Mouse (Mus musculus) forebrain, embryonic 10.5 days (tissue): Measurements from ENCODE around the gene Gast. TPM values are rescaled to one million over a fixed set of nuclear protein-coding genes. Genes with fewer than 3 reads are reported as not detected.
"Not testable (repeated sequence)": the region's sequence is repeated elsewhere in the genome, so short reads cannot be mapped to it uniquely, and the experiment has no call there.

Experiments used
- DNase-seq: peaks from one replicate; pipeline ENCODE4 v3.0.0-alpha.2; 2017; ENCODE audit warnings: low spot score; ENCODE audit errors: extremely low spot score
- H3K27ac ChIP-seq: fragments of 300-500 bp; sonication (generic); 2 replicates; pipeline ENCODE4 v1.5.1; 2016; ENCODE audit warnings: mild to moderate bottlenecking
- H3K27me3 ChIP-seq: fragments of 300-500 bp; sonication (generic); 2 replicates; pipeline ENCODE4 v1.6.1; 2016; ENCODE audit warnings: mild to moderate bottlenecking; ENCODE audit not compliant: poor library complexity, severe bottlenecking
- H3K36me3 ChIP-seq: fragments of 300-500 bp; sonication (generic); replicated peaks from 2 replicates; pipeline ENCODE4 v1.6.1; 2016; ENCODE audit warnings: mild to moderate bottlenecking, moderate library complexity
- H3K4me1 ChIP-seq: fragments of 300-500 bp; sonication (generic); 2 replicates; pipeline ENCODE4 v1.6.1; 2016
- H3K4me3 ChIP-seq: fragments of 300-500 bp; sonication (generic); 2 replicates; pipeline ENCODE4 v1.5.1; 2016; ENCODE audit warnings: mild to moderate bottlenecking, moderate library complexity
- H3K9me3 ChIP-seq: fragments of 300-500 bp; sonication (generic); 2 replicates; pipeline ENCODE4 v1.6.1; 2016; ENCODE audit warnings: mild to moderate bottlenecking, moderate library complexity
- WGBS: fragments of 180-500 bp; shearing (Covaris S2); methylation state at CpG from one replicate; pipeline ENCODE4 v1.1.7; 2016; 5-methylcytosine and 5-hydroxymethylcytosine counted together
- polyA plus RNA-seq: library from polyadenylated mRNA; unstranded; fragments of >200 nt; fragmentation: Nextera tagmentation; extraction: Ambion mirVana; gene quantifications from 2 replicates; pipeline ENCODE4 v1.2.1, GENCODE M21; 2016

Gast gene
- polyA plus RNA-seq, 1 experiment from 2014 or later: not detected

- no peaks in the 10 kb centered on the region for H3K36me3 ChIP-seq
- no peak overlapping the region for H3K27ac ChIP-seq
- H3K4me1 ChIP-seq: peaks cover 8% of the 10 kb centered on the region
- no peaks in the 10 kb centered on the region for H3K27me3 ChIP-seq
- no peaks in the 10 kb centered on the region for H3K9me3 ChIP-seq
- WGBS: 77% methylated on average over 1 of the region's 1 CpGs
- DNase-seq: no peak
- H3K4me3 ChIP-seq: no peak overlapping the region
Observed at GRCm38 (mm10) chr11:100311656-100312055, 22.6 kb upstream of the Gast start.

- DNase-seq: no peak
- H3K27me3 ChIP-seq: no peaks in the 10 kb centered on the region
- H3K27ac ChIP-seq: no peak overlapping the region
- H3K4me1 ChIP-seq: peaks cover 8% of the 10 kb centered on the region
- no peaks in the 10 kb centered on the region for H3K36me3 ChIP-seq
- no peak overlapping the region for H3K4me3 ChIP-seq
- WGBS: 51% methylated on average over 5 of the region's 5 CpGs
- no peaks in the 10 kb centered on the region for H3K9me3 ChIP-seq
Observed at GRCm38 (mm10) chr11:100312096-100312679, 22.0 kb upstream of the Gast start.

- Histone ChIP-seq H3K36me3 (no peaks in the 10 kb centered on the region), H3K27me3 (no peaks in the 10 kb centered on the region), H3K4me1 (peaks cover 8% of the 10 kb centered on the region), H3K27ac (no peak overlapping the region), H3K4me3 (no peak overlapping the region), H3K9me3 (no peaks in the 10 kb centered on the region)
- WGBS: 93% methylated on average over 6 of the region's 6 CpGs
- no peak for DNase-seq
Observed at GRCm38 (mm10) chr11:100313424-100313823, 20.8 kb upstream of the Gast start.

GRCm38 (mm10) chr11:100315439-100315838 is 18.8 kb upstream of the Gast start:
- H3K36me3 ChIP-seq: peaks cover 2% of the 10 kb centered on the region; the same call in 1 of the 2 replicates
- peaks cover 15% of the 10 kb centered on the region for H3K4me1 ChIP-seq
- H3K9me3 ChIP-seq: no peaks in the 10 kb centered on the region
- no peaks in the 10 kb centered on the region for H3K27me3 ChIP-seq
- no peak overlapping the region for H3K4me3 ChIP-seq
- DNase-seq: no peak
- H3K27ac ChIP-seq: no peak overlapping the region
- WGBS: 93% methylated on average over 5 of the region's 5 CpGs

DNA sequence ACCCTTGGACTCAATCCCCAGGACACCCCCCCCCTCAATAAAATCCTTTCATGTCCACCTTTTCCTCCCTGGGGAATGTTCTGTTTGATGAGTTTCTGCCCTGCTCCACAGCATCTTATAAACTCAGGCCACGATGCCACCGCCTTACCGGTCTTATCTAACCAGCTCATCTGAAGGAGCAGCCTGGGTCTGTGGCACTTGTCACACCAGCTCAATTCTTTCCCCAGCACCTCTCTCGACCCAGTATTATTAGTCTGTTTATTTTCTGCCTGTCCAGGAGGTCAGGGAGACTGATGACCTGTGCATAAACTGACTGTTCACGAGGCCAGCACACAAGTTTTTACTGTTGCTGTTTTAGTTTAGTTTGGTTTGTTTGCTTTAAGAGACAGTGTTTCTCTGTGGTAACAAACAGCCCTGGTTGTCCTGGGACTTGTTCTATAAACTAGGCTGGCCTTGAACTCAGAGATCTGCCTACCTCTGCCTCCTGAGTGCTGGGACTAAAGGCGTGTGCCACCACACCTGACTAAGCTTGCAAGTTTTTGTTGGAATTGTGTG is 16.3 kb upstream of the Gast start:
- Histone ChIP-seq H3K4me1 (peaks cover 11% of the 10 kb centered on the region), H3K36me3 (peaks cover 26% of the 10 kb centered on the region), H3K9me3 (no peaks in the 10 kb centered on the region), H3K27ac (no peak overlapping the region), H3K4me3 (no peak overlapping the region), H3K27me3 (no peaks in the 10 kb centered on the region)
- no peak for DNase-seq
- WGBS: 84% methylated on average over 6 of the region's 6 CpGs

- Histone ChIP-seq H3K36me3 (peaks cover 28% of the 10 kb centered on the region), H3K27me3 (no peaks in the 10 kb centered on the region), H3K4me1 (peaks cover 11% of the 10 kb centered on the region), H3K27ac (peak overlapping the region; percentile 96), H3K4me3 (peak overlapping the region; percentile 65), H3K9me3 (no peaks in the 10 kb centered on the region)
- DNase-seq: no peak
- 91% methylated on average over 10 of the region's 10 CpGs for WGBS
Observed at GRCm38 (mm10) chr11:100318529-100319451, 15.4 kb upstream of the Gast start.

DNA sequence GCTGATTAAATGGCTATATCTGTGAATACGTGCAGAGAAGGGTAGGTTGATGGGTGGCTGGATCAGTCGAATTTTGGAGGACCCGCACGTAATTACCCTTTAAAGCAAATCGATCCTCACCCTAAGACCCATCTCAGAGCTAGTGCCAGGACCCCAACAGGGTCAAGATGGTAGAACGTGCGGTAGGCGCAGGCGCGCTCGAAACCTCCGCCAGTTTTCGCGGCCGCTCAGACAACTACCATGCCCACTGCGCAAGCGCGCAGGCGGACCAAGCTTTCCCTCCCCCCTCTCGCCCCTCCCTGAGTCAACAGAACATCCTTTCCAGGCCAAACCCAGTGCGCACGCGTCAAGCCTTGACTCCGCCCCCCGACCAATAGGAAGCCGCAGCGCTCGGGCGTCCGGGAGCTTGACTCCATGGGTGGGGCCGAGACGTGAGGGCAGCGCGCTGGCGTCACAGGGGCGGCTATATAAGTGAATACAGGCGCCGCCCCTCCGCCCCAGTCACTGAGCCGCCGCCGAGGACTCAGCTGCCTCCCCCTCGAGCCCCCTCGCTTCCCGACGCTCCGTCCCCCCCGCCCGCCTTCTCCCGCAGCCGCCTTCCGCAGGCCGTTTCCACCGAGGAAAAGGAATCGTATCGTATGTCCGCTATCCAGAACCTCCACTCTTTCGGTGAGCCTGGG is 14.6 kb upstream of the Gast start, which contains the start of gene Eif1:
Gene Eif1, plus strand, starts transcription at position 394 of the 680 bp plus-strand sequence.
- no peaks in the 10 kb centered on the region for H3K9me3 ChIP-seq
- peak within 1 kb of the TSS; percentile 65 for H3K4me3 ChIP-seq
- DNase-seq: peak; percentile 100
- H3K4me1 ChIP-seq: peaks cover 11% of the 10 kb centered on the region
- H3K27me3 ChIP-seq: no peaks in the 10 kb centered on the region
- H3K36me3 ChIP-seq: peaks cover 28% of the 10 kb centered on the region
- H3K27ac ChIP-seq: peak within 1 kb of the TSS; percentile 96
- under 1% methylated on average over 53 of the region's 58 CpGs for WGBS

DNA sequence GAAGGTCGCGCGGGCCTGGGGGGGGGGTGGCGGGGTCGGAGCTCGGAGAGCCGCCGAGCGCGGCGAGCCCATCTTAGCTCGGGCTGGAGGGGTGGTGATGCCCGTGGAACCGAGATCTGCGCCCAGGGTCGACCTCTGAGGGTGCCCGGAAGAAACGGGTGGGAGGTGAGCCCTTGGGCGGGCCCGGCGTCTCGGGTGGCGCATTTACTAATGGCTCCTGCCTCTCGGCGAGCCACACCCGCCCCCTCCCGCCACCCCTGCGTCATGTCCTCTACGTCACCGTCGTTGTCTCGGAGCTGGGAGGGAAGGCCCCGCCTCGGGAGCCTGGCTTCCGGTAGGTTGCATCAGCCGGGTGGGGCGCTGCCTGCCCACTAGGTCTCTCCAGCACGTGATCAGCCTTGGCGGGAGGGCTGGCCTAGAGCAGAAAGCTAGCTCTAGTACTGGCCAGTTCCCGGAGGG is 14.0 kb upstream of the Gast start:
- Histone ChIP-seq H3K4me1 (peaks cover 11% of the 10 kb centered on the region), H3K36me3 (peaks cover 28% of the 10 kb centered on the region), H3K9me3 (no peaks in the 10 kb centered on the region), H3K27me3 (no peaks in the 10 kb centered on the region), H3K27ac (peak overlapping the region; percentile 96), H3K4me3 (peak overlapping the region; percentile 65)
- under 1% methylated on average over 40 of the region's 40 CpGs for WGBS
- peak; percentile 98 for DNase-seq

- WGBS: 21% methylated on average over 11 of the region's 11 CpGs
Observed at GRCm38 (mm10) chr11:100320701-100321410, 13.4 kb upstream of the Gast start.

DNA sequence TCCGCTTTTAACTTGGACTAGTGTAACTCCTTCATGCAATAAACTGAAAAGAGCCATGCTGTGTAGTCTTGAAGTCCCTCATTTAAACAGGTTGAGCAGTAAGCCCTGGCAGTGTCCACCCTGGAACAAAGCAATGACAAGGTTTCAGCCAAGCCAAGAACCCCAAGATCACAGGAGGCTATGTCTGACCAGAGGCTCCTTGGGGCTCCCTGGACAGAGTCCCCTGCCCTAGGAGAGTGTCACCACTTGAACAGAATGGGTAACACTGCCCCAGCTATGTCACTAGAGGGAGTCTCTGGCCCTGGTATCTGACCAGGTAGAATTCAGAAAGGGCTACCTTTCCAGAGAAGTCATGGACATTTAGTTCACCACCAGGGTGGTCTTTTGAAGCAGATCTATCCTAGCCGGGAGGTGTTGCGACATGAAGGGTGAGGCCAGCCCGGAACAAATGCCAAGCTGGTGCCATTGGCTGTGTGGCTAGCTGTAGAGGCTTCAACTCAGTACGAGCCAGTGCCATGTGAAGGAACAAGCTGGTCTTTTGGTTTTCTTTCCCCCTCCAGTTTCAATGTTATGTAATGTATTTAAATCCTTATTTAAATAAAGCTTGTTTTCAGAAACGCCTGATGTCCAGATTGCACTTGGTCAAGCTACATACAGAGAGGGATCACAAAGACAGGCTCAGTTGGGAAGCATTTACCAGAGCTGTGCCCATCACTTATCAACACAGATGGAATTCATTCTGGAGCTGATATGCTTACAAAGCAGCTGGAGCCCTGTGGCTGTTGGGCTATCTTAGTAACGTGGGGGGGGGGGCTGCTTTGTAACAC is 12.5 kb upstream of the Gast start:
- H3K36me3 ChIP-seq: peaks cover 28% of the 10 kb centered on the region
- not testable (repeated sequence) for DNase-seq, H3K27ac ChIP-seq, H3K27me3 ChIP-seq, H3K9me3 ChIP-seq
- 85% methylated on average over 7 of the region's 7 CpGs for WGBS
- H3K4me3 ChIP-seq: peak overlapping the region; percentile 12; the same call in 1 of the 2 replicates
- H3K4me1 ChIP-seq: peaks cover 11% of the 10 kb centered on the region

More at GRCm38 (mm10) chr11:100320701-100321410, 13.4 kb upstream of the Gast start:
- not testable (repeated sequence) for H3K27me3 ChIP-seq, DNase-seq, H3K9me3 ChIP-seq
- H3K36me3 ChIP-seq: peaks cover 28% of the 10 kb centered on the region
- H3K4me3 ChIP-seq: peak overlapping the region; percentile 65
- H3K4me1 ChIP-seq: peaks cover 11% of the 10 kb centered on the region
- H3K27ac ChIP-seq: peak overlapping the region; percentile 96

- peaks cover 28% of the 10 kb centered on the region for H3K36me3 ChIP-seq
- no peaks in the 10 kb centered on the region for H3K9me3 ChIP-seq
- H3K4me1 ChIP-seq: peaks cover 11% of the 10 kb centered on the region
- H3K4me3 ChIP-seq: peak overlapping the region; percentile 12; the same call in 1 of the 2 replicates
- no peaks in the 10 kb centered on the region for H3K27me3 ChIP-seq
- no peak overlapping the region for H3K27ac ChIP-seq
- 67% methylated on average over 3 of the region's 3 CpGs for WGBS
- no peak for DNase-seq
Observed at GRCm38 (mm10) chr11:100322591-100323258, 11.5 kb upstream of the Gast start.
